Mouse (Mus musculus) gastrocnemius, postnatal 10 days (tissue): ENCODE measurements around the gene 4921511M17Rik. TPM values are rescaled to one million over a fixed set of nuclear protein-coding genes. Genes with fewer than 3 reads are reported as not detected.
"Not testable (repeated sequence)": the region's sequence is repeated elsewhere in the genome, so short reads cannot be mapped to it uniquely, and the experiment has no call there.

Source experiments
- DNase-seq: peaks from one replicate; pipeline ENCODE4 v3.0.0; 2021; ENCODE audit warnings: mixed read lengths
- long read RNA-seq, 2 experiments: library from polyadenylated mRNA; stranded (forward); transcript quantifications; one replicate each; pipeline ENCODE4 v2.0.0; 2021
- total RNA-seq, 2 experiments: library from RNA; stranded (reverse); gene quantifications; 2 replicates each; pipeline ENCODE4 v1.2.3; 2021

Gene 4921511M17Rik
- not detected for total RNA-seq
- long read RNA-seq, experiment 1: 0 reads
- long read RNA-seq, experiment 2: 0 reads

DNA sequence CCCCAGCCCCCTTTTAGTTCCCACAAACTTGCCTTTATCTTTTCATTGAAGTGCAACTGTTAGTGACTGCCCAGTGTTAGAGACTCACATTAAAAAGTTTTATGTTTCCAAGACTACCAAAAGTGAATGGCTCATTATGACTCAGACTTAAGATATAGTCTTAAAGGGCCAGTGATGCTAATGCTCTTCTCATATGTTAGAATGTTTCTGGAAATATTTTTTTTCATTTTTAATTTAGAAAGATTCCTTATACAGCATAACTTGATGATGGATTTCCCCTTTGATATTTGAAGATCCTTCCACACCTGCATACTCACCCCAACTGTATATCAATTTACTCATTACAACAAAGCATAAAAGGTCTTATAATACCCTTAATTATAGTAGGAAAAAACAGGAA lies at the start of gene 4921511M17Rik:
4921511M17Rik (minus strand) TSS at position 101 of the 400 bp plus-strand sequence.
- DNase-seq: not testable (repeated sequence)

DNA sequence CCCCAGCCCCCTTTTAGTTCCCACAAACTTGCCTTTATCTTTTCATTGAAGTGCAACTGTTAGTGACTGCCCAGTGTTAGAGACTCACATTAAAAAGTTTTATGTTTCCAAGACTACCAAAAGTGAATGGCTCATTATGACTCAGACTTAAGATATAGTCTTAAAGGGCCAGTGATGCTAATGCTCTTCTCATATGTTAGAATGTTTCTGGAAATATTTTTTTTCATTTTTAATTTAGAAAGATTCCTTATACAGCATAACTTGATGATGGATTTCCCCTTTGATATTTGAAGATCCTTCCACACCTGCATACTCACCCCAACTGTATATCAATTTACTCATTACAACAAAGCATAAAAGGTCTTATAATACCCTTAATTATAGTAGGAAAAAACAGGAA lies 21.3 kb upstream of the 4921511M17Rik start, which contains the start of gene Gm10057:
Gm10057 (minus strand) TSS at position 101 of the 400 bp plus-strand sequence.
- not testable (repeated sequence) for DNase-seq

DNA sequence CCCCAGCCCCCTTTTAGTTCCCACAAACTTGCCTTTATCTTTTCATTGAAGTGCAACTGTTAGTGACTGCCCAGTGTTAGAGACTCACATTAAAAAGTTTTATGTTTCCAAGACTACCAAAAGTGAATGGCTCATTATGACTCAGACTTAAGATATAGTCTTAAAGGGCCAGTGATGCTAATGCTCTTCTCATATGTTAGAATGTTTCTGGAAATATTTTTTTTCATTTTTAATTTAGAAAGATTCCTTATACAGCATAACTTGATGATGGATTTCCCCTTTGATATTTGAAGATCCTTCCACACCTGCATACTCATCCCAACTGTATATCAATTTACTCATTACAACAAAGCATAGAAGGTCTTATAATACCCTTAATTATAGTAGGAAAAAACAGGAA lies 21.1 kb downstream of the 4921511M17Rik start, which contains the start of gene Samt1:
Samt1 (minus strand) TSS at position 101 of the 400 bp plus-strand sequence.
- DNase-seq: not testable (repeated sequence)

DNA sequence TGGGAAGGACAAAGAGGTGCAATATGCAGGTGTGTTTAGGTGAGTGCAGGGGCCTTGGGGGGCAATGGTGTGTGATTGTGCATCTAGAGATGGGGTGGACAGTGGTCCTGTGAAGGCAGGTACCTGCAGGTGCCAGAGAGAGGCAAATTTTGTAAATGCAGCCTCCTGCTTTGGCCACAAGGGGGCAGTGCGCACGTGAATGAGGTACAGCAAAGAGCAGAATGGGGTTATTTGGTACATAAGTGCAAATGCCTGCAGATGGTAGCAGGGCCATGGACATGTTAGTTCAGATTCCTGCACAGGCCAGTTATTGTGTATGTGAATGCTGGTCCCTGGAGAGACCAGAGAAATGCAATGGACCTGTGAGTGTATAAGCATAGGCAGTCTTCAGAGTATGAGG lies 56.7 kb downstream of the 4921511M17Rik start:
- DNase-seq: not testable (repeated sequence)

DNA sequence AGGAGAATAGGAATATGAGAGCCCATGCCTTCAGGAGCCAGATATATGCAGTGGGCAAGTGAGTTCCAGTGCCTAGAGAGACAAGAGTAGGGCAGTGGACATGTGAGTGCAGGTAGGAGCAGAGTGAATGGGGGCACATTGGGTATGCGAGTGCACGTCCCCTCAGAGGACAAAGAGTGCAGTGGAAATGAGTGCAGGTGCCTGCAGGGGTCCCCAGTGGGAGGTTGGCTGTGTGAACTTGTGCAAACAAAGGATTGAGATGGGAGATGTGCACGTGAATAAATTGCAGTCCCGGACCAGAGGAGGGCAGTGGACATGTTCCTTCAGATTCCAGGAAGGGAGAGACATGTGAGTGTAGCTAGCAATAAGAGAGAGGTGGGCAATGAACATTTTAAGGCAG lies 57.2 kb downstream of the 4921511M17Rik start:
- not testable (repeated sequence) for DNase-seq

DNA sequence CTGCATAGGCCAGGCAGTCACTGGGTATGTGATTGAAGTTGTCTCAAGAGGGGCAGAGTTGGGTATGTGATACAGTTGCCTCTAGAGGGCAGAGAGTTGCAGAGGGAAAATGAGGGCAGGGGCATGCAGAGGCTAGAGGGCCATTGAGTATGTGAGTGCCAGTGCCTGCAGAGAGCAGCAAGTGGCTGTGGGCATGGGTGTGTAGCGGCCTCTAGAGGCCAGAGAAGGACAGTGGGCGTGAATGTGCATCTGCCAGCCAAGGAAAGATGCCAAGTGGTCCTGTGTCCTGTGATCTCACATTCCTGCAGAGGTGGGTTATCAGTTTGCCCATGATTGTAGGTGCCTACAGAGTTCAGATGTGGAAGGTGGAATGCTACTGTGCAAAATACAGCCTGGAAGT lies 59.2 kb downstream of the 4921511M17Rik start:
- no peak for DNase-seq

Other genes with a start within 250 kb of the 4921511M17Rik start
- gene Spin2c, start 201.6 kb downstream of the 4921511M17Rik start, total RNA-seq: 1 to 10 TPM in 1 of 2 experiments, under 1 TPM in 1; 0.96 to 1.8 TPM
- not detected for gene Samt1, start 21.2 kb downstream of the 4921511M17Rik start, total RNA-seq
- not detected for gene Gm10057, start 21.2 kb upstream of the 4921511M17Rik start, total RNA-seq
- not detected for gene Gm15140, start 86.9 kb upstream of the 4921511M17Rik start, total RNA-seq